Mouse (Mus musculus) layer of hippocampus, adult 9-10 months (tissue): ENCODE data around the gene Mfsd2a.
A peak's percentile ranks its signal among the peaks of the same experiment; 100 is the strongest.
"Not testable (repeated sequence)": the region's sequence is repeated elsewhere in the genome, so short reads cannot be mapped to it uniquely, and the experiment has no call there.

ENCODE experiments used
- DNase-seq: peaks from one replicate; pipeline ENCODE4 v3.0.0; 2022; ENCODE audit warnings: low spot score

Gene Mfsd2a

DNA sequence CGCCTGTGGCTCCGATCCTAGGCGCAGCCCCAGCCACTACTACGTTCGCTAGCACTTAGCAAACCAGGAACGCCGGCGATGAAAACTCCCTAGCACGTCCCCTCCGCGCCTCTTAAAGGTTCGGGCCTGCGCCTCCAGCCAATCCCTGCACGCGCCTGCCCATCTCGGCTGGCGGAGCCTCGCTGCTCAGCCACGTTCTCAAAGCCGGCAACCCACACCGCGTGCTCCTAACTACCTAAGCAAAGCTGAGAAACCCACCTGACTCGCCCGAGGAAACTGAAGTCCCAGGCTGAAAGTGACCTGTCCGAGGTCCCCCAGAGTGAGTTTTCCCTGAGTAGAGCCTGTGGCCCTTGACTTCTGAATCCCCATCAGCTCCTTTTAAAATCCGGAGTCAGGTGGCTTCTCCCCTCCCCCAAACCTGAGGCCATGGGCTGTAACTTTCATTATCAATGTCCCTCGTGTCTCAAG, at the start of gene Mfsd2a:
Mfsd2a (minus strand) TSS at position 89 of the 468 bp plus-strand sequence.
- DNase-seq = no peak

GRCm38 (mm10) chr4:123005054-123005966, 44.3 kb upstream of the Mfsd2a start:
- no peak for DNase-seq

DNA sequence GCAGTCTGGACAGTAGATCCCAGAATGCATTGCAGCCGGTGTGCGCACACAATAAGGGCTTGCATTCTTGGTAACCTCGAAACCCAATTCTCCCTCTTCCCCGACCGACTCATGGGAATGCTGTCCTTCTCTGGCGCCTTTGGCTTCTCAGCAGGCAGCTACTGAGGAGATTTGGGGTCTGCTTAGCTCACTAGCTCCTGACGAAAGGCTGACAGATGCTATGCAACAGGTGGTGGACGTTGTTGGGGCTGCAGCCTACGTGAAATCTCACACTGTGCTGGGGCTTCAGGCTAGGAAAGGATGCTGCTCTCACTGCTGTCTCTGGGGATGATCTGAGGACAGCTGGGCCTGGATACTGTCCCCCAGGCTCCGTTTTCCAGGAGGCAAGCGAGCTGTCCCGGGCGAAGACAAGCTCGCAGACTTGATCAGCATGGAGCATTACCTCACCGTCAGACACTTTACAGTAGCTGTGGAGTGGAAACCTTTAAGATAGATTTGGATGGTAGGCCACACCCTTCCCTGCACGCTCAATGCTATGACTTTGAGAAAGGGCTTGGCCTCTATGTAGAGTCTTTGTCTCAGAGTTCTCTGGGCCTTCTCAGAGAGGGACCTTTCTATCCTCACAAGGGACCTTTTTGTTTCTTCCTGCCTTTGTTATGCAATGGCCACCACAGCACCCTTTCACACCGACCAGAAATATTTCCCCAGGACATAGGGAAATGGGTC, 39.8 kb upstream of the Mfsd2a start:
- DNase-seq = no peak

- DNase-seq = no peak
Observed at GRCm38 (mm10) chr4:123000130-123000529, 39.1 kb upstream of the Mfsd2a start.

- DNase-seq = no peak
Observed at GRCm38 (mm10) chr4:122999263-122999691, 38.3 kb upstream of the Mfsd2a start.

GRCm38 (mm10) chr4:122998537-122999262, 37.7 kb upstream of the Mfsd2a start:
- no peak for DNase-seq

GRCm38 (mm10) chr4:122996618-122997381, 35.8 kb upstream of the Mfsd2a start:
- no peak for DNase-seq

GRCm38 (mm10) chr4:122996221-122996617, 35.2 kb upstream of the Mfsd2a start:
- no peak for DNase-seq

DNA sequence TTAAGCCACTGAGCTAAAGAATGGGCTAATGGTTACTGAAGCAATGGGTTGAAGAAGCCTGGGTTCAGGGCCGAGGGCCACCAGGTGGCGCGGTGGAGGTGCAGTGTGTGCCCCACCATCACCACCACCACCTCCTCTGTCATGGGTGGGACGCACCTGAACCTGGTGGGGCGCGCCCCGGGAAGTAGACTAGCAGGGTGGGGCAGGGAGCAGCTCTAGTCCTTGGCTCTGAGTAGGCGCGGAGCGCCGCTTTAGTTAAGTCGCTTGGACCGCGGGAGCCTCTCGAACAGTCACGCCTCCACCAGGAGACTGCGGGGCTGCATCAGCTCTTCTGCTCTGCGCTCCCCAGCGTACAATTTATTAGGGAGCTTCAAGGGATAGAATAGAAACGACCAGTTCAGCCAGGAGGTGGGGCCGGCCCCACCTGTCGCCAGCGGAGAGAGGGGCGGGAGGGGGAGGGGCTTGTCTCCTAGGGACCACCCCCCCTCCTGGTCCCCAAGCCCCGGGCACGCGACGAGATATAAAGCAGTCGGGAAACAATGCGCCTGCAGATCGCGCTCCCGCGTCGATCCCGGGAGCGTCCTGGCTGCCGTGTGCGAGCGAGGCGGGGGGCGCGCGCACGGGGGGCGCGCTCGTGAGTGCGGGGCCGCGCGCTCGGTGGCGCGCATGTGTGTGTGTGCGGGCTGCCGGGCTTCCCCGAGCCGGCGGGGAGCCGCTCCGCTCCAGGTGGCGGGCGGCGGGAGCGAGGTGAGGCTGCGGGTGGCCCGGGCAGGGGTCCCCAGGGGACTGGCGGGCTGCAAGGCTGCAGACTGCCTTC, 34.6 kb upstream of the Mfsd2a start, which contains the start of gene Mycl:
Mycl (plus strand) TSS at position 249 of the 817 bp plus-strand sequence.
- peak; percentile 77 for DNase-seq

- no peak for DNase-seq
Observed at GRCm38 (mm10) chr4:122992276-122992675, 31.3 kb upstream of the Mfsd2a start.

- no peak for DNase-seq
Observed at GRCm38 (mm10) chr4:122991177-122991576, 30.2 kb upstream of the Mfsd2a start.

GRCm38 (mm10) chr4:122988004-122988403, 27.0 kb upstream of the Mfsd2a start:
- not testable (repeated sequence) for DNase-seq

DNA sequence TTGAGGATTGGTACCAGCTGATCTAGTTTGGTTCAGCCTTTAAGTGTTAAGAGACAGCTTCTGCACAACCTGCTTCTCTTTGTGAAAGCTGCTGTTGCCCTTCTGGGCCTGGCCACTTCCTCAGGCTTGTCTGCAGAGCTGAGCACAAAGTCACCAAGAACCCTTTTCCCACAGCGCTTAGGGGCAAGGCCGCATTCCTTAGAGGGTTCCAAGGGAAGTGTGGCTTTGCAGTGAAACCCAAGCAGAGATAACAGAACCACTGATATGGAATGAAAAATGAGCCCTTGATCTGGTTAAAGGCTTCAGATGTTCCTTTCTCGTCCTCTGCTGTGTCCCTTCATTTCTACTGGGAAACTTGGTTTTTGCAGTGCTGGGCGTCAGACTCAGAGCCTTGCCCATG, 26.4 kb upstream of the Mfsd2a start:
- DNase-seq = no peak

DNA sequence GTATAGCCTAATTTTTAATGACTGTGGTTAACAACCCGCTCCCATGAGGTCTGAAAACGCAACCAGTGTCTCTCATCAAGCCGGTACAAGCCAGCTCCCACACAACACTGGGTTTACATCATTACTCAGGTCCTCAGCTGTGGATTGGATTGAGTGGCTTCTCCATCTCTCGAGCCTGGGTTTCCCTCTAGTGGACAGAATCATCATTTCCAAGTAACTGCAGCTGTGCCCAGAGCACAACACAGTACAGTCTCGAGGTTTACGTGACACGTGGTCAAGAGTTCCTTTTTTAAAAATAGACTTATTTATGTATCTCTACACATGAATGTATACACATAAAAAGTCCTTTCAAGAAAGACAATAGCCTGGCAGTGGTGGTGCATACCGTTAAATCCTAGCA, 24.1 kb upstream of the Mfsd2a start:
- DNase-seq = peak; percentile 78

GRCm38 (mm10) chr4:122983486-122984261, 22.7 kb upstream of the Mfsd2a start:
- DNase-seq = no peak

- DNase-seq = no peak
Observed at GRCm38 (mm10) chr4:122982537-122982936, 21.5 kb upstream of the Mfsd2a start.

DNA sequence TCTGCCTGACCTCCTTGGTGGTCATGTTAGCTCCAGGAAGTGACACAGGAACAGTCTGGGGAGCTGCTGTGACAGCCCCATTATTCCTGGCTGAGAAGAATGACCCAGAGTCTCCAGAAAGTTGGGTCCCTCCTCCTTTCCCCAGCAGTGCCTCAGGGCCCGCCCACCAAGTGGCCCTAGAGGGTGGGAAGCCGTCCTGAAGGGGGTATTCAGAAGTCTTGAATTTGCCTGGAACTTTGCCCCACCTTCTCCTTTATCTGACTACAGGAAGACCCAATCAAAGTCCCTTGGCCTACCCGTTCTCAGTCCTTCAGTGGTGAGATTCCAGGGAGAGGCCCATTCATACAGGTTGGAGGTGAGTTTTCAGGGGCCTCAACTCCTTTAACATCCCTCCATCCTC, 20.9 kb upstream of the Mfsd2a start:
- no peak for DNase-seq

DNA sequence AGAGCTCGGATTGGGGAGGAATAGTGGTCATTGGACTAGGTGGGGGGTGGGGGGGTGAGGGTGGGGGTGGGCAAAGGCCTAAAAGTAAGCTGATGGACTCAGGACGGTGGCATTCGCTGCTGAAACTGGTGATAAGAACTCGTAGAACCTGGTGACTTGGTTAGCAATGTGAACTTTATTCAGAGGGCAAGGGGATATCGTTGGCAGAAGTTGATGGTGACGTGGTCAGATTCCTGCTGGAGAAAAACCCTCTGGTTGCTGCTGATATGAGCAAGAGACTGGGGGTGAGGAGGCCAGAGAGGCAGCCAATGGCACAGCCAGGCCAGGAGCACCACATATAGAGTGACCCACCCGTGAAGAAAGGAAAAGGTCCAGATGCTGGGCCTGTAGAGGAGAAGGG, 20.2 kb upstream of the Mfsd2a start:
- DNase-seq = no peak

DNA sequence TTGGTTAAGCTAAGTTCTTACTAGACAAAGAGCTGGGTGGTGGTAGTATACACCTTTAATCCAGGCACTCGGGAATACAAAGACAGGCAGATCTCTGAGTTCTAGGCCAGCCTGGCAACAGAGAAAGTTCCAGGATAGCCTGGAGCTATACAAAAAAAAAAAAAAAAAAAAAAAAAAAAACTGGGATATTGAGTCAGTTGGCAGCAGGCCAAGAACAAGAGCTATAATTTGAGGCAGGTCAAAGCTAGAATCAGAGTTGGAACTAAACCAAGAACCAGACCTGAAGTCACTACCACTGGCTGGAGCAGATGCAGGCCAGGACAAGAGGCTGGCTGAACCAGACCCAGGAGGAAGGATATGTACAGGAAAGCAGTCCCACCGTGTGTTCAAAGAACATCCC, 19.7 kb upstream of the Mfsd2a start:
- no peak for DNase-seq

- DNase-seq = no peak
Observed at GRCm38 (mm10) chr4:122979826-122980225, 18.8 kb upstream of the Mfsd2a start.
